Mouse (Mus musculus) intestine, embryonic 16.5 days (tissue): ENCODE measurements around the gene Mrpl35. TPM values are rescaled to one million over a fixed set of nuclear protein-coding genes. Genes with fewer than 3 reads are reported as not detected.

Experiments used
- ATAC-seq: fragments of 200-750 bp; cut with Nextera tagmentation; 2 replicates; pipeline ENCODE4 v1.8.0; 2017; ENCODE audit warnings: moderate TSS enrichment, moderate library complexity
- H3K27ac ChIP-seq: fragments of 300-500 bp; sonication (generic); 2 replicates; pipeline ENCODE4 v1.5.1; 2014; ENCODE audit warnings: mild to moderate bottlenecking, low read length
- H3K27me3 ChIP-seq: fragments of 300-500 bp; sonication (generic); replicated peaks from 2 replicates; pipeline ENCODE4 v1.6.1; 2014; ENCODE audit warnings: low read length, control low read depth, mixed read lengths; ENCODE audit not compliant: control insufficient read depth, insufficient read depth
- H3K36me3 ChIP-seq: fragments of 300-500 bp; sonication (generic); 2 replicates; pipeline ENCODE4 v1.6.1; 2014; ENCODE audit warnings: low read length, control low read depth; ENCODE audit not compliant: control insufficient read depth, insufficient read depth
- H3K4me1 ChIP-seq: fragments of 300-500 bp; sonication (generic); 2 replicates; pipeline ENCODE4 v1.6.1; 2014; ENCODE audit warnings: low read length, control low read depth, mixed read lengths; ENCODE audit not compliant: control insufficient read depth, insufficient read depth
- H3K4me2 ChIP-seq: fragments of 300-500 bp; sonication (generic); 2 replicates; pipeline ENCODE4 v1.6.1; 2014; ENCODE audit warnings: low read depth, low read length, control low read depth
- H3K4me3 ChIP-seq: fragments of 300-500 bp; sonication (generic); 2 replicates; pipeline ENCODE4 v1.5.1; 2014; ENCODE audit warnings: mild to moderate bottlenecking, low read length
- H3K9ac ChIP-seq: fragments of 300-500 bp; sonication (generic); 2 replicates; pipeline ENCODE4 v1.6.1; 2014; ENCODE audit warnings: low read depth, low read length
- H3K9me3 ChIP-seq: fragments of 300-500 bp; sonication (generic); 2 replicates; pipeline ENCODE4 v1.6.1; 2016; ENCODE audit warnings: low read length, control low read depth; ENCODE audit not compliant: control insufficient read depth
- WGBS: fragments of 180-500 bp; shearing (Covaris S2); extraction: QIAGEN DNeasy Blood & Tissue Kit; methylation state at CpG from one replicate; pipeline ENCODE4 v1.1.7; 2014; 5-methylcytosine and 5-hydroxymethylcytosine counted together
- polyA plus RNA-seq: library from polyadenylated mRNA; unstranded; fragments of >200 nt; fragmentation: Nextera tagmentation; extraction: Ambion mirVana; gene quantifications from 2 replicates; pipeline ENCODE4 v1.2.1, GENCODE M21; 2015

Mrpl35 gene
- polyA plus RNA-seq, 1 experiment from 2014 or later = 77.4 TPM

- 24% methylated on average over 12 of the region's 12 CpGs for WGBS
- Histone ChIP-seq H3K9ac (no peak overlapping the region), H3K36me3 (no peaks in the 10 kb centered on the region), H3K27me3 (no peaks in the 10 kb centered on the region), H3K4me1 (no peaks in the 10 kb centered on the region), H3K9me3 (no peaks in the 10 kb centered on the region), H3K4me3 (no peak overlapping the region), H3K4me2 (no peak overlapping the region), H3K27ac (no peak overlapping the region)
- peak; percentile 88 for ATAC-seq
Measured at GRCm38 (mm10) chr6:71804061-71804829, 22.5 kb downstream of the Mrpl35 start.

- 88% methylated on average over 1 of the region's 1 CpGs for WGBS
- no peaks in the 10 kb centered on the region for H3K4me1 ChIP-seq
- no peak overlapping the region for H3K9ac ChIP-seq
- no peak overlapping the region for H3K4me2 ChIP-seq
- no peaks in the 10 kb centered on the region for H3K36me3 ChIP-seq
- H3K4me3 ChIP-seq = no peak overlapping the region
- ATAC-seq = 0 out of 2 replicates have a peak, but pooled peaks have one; percentile 14
- no peaks in the 10 kb centered on the region for H3K9me3 ChIP-seq
- H3K27ac ChIP-seq = no peak overlapping the region
- H3K27me3 ChIP-seq = no peaks in the 10 kb centered on the region
Measured at GRCm38 (mm10) chr6:71803609-71804008, 23.2 kb downstream of the Mrpl35 start.

DNA sequence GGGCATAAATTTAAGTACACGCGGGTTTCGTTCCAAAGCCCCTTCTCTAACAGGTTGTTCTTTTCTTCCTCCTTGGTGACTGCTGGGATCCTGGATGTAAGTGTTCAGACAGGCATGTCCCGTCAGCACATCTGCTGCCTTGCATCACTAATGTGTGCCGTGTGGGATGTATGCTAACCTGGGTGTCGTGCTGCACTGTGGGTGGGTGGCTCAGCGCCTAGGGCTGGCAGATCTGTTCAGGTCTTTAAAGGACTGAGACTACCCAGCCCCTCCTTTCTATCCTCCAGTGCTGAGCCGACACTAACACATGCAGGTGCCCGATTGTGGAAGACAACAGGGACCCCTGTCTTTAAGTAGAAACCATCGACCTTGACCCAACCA lies 25.1 kb downstream of the Mrpl35 start:
- Histone ChIP-seq H3K36me3 (no peaks in the 10 kb centered on the region), H3K9ac (no peak overlapping the region), H3K4me1 (no peaks in the 10 kb centered on the region), H3K27ac (no peak overlapping the region), H3K9me3 (no peaks in the 10 kb centered on the region), H3K27me3 (no peaks in the 10 kb centered on the region), H3K4me2 (no peak overlapping the region), H3K4me3 (no peak overlapping the region)
- no peak for ATAC-seq
- 76% methylated on average over 10 of the region's 10 CpGs for WGBS

DNA sequence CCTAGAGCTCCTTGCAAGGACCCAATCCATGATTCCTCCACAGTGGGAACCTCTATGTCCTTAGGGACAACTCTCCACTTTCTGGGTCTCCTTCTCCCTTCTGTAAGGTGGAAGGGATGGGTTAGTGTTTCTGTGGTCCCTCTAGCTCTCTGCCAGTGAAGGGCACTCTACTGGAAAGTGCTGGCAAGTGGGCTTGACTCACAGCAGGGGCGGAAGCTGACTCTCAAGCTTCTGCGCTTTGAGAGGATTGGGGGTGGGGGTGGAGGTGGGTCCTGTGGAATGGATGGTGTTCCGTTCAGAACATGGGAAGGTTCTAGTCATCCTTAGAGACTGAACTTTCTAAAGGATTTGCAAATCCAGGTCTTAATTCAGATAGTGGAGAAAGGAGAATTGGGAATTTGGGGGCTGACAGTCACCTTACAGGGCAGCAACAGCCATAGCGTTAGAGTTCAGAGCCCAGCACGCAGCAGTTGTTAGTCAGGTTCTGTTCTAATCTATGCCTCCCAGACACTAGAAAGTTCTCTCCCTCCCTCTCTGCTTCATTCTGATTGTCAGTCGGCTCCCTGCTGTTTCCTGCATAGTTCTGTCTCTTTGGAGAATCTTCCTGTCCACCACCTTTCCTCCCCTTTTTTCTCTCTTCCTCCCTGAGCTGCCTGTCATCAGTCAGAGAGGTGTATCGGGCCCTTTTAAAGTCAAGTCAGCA lies 25.6 kb downstream of the Mrpl35 start:
- no peak for ATAC-seq

GRCm38 (mm10) chr6:71799391-71799790 lies 27.4 kb downstream of the Mrpl35 start:
- Histone ChIP-seq H3K4me3 (no peak overlapping the region), H3K4me1 (no peaks in the 10 kb centered on the region), H3K27ac (no peak overlapping the region), H3K9me3 (no peaks in the 10 kb centered on the region), H3K27me3 (no peaks in the 10 kb centered on the region), H3K4me2 (no peak overlapping the region), H3K36me3 (no peaks in the 10 kb centered on the region), H3K9ac (no peak overlapping the region)
- ATAC-seq = no peak
- WGBS = 71% methylated on average over 3 of the region's 3 CpGs

More for the DNA sequence above, 25.6 kb downstream of the Mrpl35 start:
- Histone ChIP-seq H3K4me2 (no peak overlapping the region), H3K4me1 (no peaks in the 10 kb centered on the region), H3K27ac (no peak overlapping the region), H3K9me3 (no peaks in the 10 kb centered on the region), H3K4me3 (no peak overlapping the region), H3K27me3 (no peaks in the 10 kb centered on the region), H3K36me3 (no peaks in the 10 kb centered on the region), H3K9ac (no peak overlapping the region)
- WGBS = 63% methylated on average over 7 of the region's 7 CpGs

DNA sequence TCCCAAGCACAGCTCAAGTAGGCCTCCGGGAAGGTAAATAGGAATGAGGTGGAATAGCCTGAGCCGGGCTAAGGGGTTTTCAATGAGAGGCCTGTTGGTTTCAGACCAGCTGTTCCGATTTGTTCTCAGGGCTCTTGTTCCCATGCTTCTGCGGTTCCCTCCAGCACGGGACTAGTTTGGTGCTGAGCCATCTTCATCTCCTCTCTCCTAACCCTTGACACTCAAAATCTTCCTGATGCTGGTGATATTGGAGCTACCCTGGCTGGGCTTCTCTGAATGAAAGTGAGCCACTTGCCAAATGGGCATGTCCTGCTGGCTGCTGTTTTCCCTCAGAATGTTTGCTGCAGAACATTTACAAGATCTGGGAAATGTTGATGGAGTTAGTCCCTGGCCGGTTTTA lies 35.0 kb downstream of the Mrpl35 start:
- no peaks in the 10 kb centered on the region for H3K27me3 ChIP-seq
- no peaks in the 10 kb centered on the region for H3K4me1 ChIP-seq
- H3K4me3 ChIP-seq = no peak overlapping the region
- H3K27ac ChIP-seq = no peak overlapping the region
- H3K9me3 ChIP-seq = no peaks in the 10 kb centered on the region
- ATAC-seq = no peak
- H3K4me2 ChIP-seq = no peak overlapping the region
- H3K36me3 ChIP-seq = no peaks in the 10 kb centered on the region
- WGBS = 76% methylated on average over 6 of the region's 6 CpGs
- no peak overlapping the region for H3K9ac ChIP-seq

DNA sequence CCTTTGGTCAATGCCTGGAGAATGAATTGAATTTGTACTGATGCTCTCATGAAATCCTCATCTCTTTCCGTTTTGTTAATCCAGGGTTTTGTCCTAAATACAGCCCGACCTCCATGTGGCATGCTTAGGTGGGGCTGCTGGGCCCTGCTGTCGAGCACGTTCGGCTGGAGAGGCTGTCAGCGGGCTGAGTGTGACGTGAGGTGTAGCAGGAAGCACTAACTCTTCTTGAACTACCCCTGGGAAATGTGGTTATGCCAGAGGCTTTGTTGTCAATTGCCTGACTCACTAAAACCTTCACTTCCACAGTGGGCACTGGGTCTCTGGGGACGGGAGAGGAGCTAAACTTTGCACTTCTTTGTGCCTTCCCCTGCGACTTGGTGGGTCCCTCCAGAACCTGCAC lies 38.4 kb downstream of the Mrpl35 start:
- H3K27ac ChIP-seq = no peak overlapping the region
- H3K4me2 ChIP-seq = no peak overlapping the region
- H3K4me1 ChIP-seq = no peaks in the 10 kb centered on the region
- no peak overlapping the region for H3K4me3 ChIP-seq
- H3K27me3 ChIP-seq = no peaks in the 10 kb centered on the region
- no peak for ATAC-seq
- no peaks in the 10 kb centered on the region for H3K36me3 ChIP-seq
- 69% methylated on average over 9 of the region's 9 CpGs for WGBS
- H3K9me3 ChIP-seq = no peaks in the 10 kb centered on the region
- no peak overlapping the region for H3K9ac ChIP-seq

GRCm38 (mm10) chr6:71783165-71783564 lies 43.6 kb downstream of the Mrpl35 start:
- no peaks in the 10 kb centered on the region for H3K27me3 ChIP-seq
- H3K4me3 ChIP-seq = no peak overlapping the region
- no peak overlapping the region for H3K9ac ChIP-seq
- WGBS = 92% methylated on average over 5 of the region's 5 CpGs
- no peak for ATAC-seq
- H3K4me1 ChIP-seq = no peaks in the 10 kb centered on the region
- no peak overlapping the region for H3K4me2 ChIP-seq
- H3K36me3 ChIP-seq = no peaks in the 10 kb centered on the region
- no peaks in the 10 kb centered on the region for H3K9me3 ChIP-seq
- no peak overlapping the region for H3K27ac ChIP-seq

DNA sequence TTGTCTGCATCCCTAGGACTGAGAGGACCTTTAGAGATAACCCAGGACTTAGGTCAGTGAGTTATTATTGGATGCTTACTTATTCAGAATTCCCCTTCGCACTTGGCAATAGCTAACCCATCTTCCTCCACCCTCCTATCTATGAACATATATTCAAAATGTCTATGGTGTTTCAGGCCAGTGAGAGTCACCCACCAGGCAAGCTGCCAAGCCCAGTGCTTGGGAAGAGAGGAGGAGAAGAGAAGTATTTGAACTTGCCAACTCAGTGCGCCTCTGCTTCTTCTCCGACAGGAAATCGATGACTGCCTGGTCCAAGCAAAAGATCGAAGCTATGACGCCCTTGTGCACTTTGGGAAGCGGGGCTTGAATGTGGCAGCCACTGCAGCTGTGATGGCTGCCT lies 46.3 kb downstream of the Mrpl35 start:
- H3K9me3 ChIP-seq = no peaks in the 10 kb centered on the region
- H3K27me3 ChIP-seq = no peaks in the 10 kb centered on the region
- H3K4me1 ChIP-seq = no peaks in the 10 kb centered on the region
- WGBS = 83% methylated on average over 7 of the region's 7 CpGs
- no peak overlapping the region for H3K4me3 ChIP-seq
- H3K27ac ChIP-seq = no peak overlapping the region
- no peak overlapping the region for H3K4me2 ChIP-seq
- H3K36me3 ChIP-seq = no peaks in the 10 kb centered on the region
- no peak overlapping the region for H3K9ac ChIP-seq
- ATAC-seq = no peak
